Mouse (Mus musculus) brown adipose tissue, adult 24 weeks (tissue): ENCODE results near the gene Cox5a. TPM values are rescaled to one million over a fixed set of nuclear protein-coding genes. Genes with fewer than 3 reads are reported as not detected.

ENCODE experiments used
- H3K27ac ChIP-seq: fragments of 200-500 bp; replicated peaks from 2 replicates; pipeline ENCODE4 v1.5.1; 2012; ENCODE audit warnings: low read depth, mild to moderate bottlenecking, low read length
- H3K4me1 ChIP-seq: fragments of 200-500 bp; 2 replicates; pipeline ENCODE4 v1.6.1; 2012; ENCODE audit warnings: low read length, mixed read lengths; ENCODE audit not compliant: control insufficient read depth, insufficient read depth, insufficient read length
- H3K4me3 ChIP-seq: fragments of 200-500 bp; 2 replicates; pipeline ENCODE4 v1.5.1; 2012; ENCODE audit warnings: low read depth, mild to moderate bottlenecking, low read length, moderate library complexity; ENCODE audit not compliant: insufficient read depth
- polyA plus RNA-seq: library from polyadenylated mRNA; stranded (reverse); fragments of >200 nt; gene quantifications from 2 replicates; pipeline ENCODE4 v1.2.4, GENCODE M21; 2012; ENCODE audit not compliant: missing spikeins, insufficient read depth, insufficient read length

The Cox5a gene
- 2,595 and 2,603 TPM in 2 replicates for polyA plus RNA-seq

DNA sequence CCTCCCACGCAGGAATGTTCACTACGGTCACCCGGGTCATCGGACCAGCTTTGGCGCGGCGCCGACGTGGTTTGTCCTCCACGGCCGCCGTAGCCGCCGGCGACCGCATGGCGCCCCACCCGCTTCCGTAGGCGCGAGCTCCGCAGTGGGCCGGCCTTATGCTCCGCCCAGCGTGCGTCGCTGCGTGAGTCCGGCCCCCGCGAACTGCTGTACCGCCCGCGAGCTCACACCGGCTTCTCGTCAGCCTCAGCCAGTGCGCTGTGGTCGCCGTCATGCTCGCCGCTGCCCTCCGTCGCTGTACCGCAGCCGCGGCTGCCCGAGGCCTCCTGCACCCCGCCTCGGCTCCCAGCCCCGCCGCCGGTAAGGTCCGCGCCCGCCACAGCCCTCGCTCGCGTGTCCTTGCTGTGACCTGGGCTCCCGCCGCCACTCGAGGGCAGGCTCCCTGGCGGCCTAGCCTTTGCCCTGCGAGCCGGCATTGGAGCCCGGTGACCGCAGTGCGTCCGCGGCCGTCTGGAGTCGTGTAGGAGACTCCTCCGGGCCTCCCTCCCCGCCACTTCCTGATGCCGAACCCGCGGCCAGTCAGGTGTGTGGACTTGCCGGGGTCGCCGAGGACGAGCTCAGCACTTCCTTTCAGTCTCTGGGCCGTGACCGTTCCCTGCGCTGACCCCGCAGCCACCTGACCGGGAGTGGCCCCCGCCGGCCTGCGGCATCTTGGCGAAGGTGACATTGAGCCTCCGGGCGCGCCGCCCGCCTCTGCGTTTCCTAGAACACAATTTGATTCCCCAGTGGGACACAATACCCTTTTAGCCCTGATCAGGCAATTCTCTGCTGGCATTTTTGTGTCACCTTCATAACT, at the start of gene Cox5a:
Cox5a (plus strand) TSS at position 219 of the 856 bp plus-strand sequence.
- Histone ChIP-seq H3K27ac (peak within 1 kb of the TSS; percentile 99), H3K4me3 (peak within 1 kb of the TSS; percentile 98), H3K4me1 (peaks cover 4% of the 10 kb centered on the region; the same call in 1 of the 2 replicates)

DNA sequence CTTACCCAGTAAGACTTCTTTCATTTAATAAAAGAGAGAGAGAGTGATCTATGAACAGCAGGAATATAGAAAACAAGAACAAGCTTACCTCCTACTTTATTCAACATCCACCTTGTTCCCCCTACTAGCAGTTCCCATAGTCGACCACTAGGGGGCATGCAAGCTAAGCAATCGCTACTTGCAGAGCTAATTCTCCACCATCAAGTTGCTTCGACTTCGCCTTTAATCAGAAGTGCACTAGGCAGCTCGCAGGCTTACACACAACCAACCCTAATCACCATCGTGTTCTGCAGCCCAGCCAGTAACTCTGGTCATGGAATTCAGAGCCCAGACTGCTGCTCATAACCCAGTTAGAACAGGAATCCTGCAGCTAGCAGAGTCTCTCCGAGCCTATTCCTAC, 35.3 kb upstream of the Cox5a start:
- Histone ChIP-seq H3K27ac (no peak overlapping the region), H3K4me1 (no peaks in the 10 kb centered on the region), H3K4me3 (no peak overlapping the region)

GRCm38 (mm10) chr9:57487807-57488206, 33.3 kb upstream of the Cox5a start:
- Histone ChIP-seq H3K4me3 (no peak overlapping the region), H3K4me1 (no peaks in the 10 kb centered on the region), H3K27ac (no peak overlapping the region)

DNA sequence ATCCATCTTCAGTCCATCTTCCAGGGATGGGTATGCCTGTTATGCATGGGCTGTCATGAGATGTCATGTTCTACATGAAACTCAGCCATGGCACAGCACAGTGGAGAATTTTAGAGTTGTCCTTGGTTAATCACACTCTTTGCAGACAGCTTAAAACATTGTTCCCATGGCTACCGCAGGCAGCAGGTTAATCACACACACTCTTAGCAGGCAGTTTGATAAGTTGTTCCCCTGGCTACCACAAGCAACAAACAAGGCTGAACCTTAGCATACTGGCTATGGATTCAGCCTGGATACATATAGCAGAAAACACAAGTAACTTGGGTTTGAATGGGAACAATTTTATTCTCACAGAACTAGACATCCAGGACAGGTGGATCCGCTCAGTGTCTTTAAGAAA, 27.5 kb upstream of the Cox5a start:
- Histone ChIP-seq H3K4me1 (no peaks in the 10 kb centered on the region), H3K27ac (no peak overlapping the region), H3K4me3 (no peak overlapping the region)

DNA sequence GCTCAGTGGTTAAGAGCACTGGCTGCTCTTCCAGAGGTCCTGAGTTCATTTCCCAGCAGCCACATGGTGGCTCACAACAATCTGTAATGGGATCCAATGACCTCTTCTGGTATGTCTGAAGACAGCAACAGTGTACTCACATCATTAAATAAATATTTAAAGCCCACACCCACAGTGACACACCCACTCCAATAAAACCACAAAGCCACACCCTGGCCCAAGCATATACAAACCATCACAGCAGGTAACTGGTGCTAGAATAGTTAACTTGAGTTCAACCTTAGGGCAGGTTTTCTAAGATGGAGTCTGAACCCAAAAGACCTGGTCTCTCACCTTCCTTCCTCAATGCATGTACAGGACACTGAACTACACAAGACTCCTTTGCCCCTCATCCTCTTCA, 26.1 kb upstream of the Cox5a start:
- Histone ChIP-seq H3K4me1 (no peaks in the 10 kb centered on the region), H3K27ac (no peak overlapping the region), H3K4me3 (no peak overlapping the region)

DNA sequence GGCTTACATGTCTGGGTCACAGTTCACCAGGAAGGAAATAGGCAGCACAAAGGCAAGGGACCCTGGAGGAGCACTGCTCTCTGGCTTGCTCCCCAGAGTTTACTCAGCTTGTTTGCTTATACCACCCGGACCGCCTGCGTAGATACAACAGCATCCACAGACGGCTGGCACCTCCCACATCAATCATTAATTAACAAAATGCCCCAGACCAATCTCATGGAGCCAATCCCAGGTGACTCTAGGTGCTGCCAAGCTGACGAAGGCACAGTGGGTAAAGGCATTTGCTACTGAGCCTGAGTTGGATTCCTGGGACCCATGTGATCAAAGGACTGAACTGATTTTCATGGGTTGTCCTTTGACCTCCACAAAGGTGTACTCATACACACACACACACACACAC, 23.8 kb upstream of the Cox5a start:
- Histone ChIP-seq H3K27ac (no peak overlapping the region), H3K4me3 (no peak overlapping the region), H3K4me1 (no peaks in the 10 kb centered on the region)

DNA sequence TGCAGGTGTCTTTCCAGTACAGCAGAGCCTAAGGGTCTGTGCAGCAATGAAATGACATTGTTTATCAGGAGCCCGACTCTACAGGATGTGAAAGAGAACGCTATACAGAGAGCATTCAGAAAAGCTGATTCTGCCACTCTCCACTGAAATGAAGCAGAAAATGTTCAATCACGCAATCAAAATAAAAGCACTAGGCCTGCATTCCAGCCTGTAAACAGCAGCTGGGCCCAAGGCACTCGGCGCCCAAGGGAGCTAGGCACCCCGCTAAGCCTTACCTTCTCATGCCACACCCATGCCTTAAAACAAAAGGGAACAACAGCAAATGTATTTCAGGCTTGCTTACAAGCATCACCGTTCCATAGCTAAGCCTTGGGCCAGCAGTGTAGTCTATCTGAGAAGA, 22.5 kb upstream of the Cox5a start:
- Histone ChIP-seq H3K4me3 (no peak overlapping the region), H3K4me1 (peaks cover 2% of the 10 kb centered on the region; the same call in 1 of the 2 replicates), H3K27ac (no peak overlapping the region)

DNA sequence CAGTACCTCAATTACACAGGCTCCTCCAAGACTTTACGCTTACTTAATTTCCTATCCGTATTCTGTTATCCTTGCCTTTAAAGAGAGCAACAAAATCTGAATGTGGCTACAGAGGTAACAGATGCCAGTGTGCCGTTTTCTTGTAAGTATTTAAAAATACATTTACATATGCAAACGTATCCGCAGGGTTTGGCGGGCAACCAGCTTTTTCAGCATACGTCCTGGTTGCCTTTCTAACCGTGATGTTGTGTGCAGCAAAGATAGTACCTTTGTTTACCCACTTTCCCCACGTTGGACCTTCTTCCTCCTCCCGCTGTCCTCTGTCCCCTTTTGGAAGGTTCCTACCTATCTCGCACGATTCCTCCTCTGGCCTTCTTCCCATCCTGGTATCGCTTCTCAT, 19.6 kb upstream of the Cox5a start:
- H3K4me3 ChIP-seq = no peak overlapping the region

GRCm38 (mm10) chr9:57501861-57502260, 19.2 kb upstream of the Cox5a start:
- H3K4me3 ChIP-seq = no peak overlapping the region
- no peak overlapping the region for H3K27ac ChIP-seq
- H3K4me1 ChIP-seq = peaks cover 6% of the 10 kb centered on the region

More for the DNA sequence above, 19.6 kb upstream of the Cox5a start:
- no peak overlapping the region for H3K27ac ChIP-seq
- peaks cover 6% of the 10 kb centered on the region for H3K4me1 ChIP-seq

DNA sequence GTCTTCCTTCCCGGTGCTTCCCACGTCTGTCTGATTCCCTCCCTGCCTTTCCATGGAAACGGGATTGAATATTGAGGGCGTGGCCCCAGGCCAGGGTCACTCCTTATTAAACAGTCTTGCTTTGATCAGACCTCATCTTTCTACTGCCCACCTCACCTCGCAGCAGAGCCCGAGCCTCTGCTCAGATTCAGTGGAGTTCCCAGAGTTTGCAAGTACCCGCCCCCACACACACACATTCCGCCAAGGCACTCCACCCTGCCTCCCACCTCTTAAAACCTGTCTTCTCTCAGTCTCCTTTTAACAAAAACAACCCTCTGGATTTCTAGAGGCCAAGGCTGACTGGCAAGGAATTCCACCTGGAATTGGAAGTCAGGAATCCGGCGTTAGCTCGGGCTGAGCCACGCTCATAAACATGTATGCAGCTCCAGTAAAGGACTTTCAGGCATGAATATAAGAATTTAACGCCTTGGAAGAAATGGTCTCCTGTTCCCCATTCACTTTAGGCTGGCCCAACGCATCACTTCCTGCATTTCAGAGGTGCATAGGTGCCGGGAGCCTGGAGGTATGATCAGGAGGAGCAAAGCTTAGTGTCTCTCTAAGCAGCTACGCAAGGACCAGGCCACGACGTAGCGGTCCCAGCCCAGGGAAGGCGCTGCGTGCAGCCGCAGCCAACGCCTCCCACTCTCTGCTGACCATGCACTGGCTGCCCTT, 18.0 kb upstream of the Cox5a start:
- Histone ChIP-seq H3K27ac (no peak overlapping the region), H3K4me1 (peaks cover 6% of the 10 kb centered on the region), H3K4me3 (peak overlapping the region; percentile 52)

- peaks cover 6% of the 10 kb centered on the region for H3K4me1 ChIP-seq
- H3K4me3 ChIP-seq = peak within 1 kb of the TSS; percentile 52
- H3K27ac ChIP-seq = no peak within 1 kb of the TSS
Observed at GRCm38 (mm10) chr9:57503622-57504380, 17.3 kb upstream of the Cox5a start, which contains the start of gene Rpp25. TSS of gene Rpp25 (plus strand) at chr9:57504026.

GRCm38 (mm10) chr9:57504381-57504700, 16.7 kb upstream of the Cox5a start:
- Histone ChIP-seq H3K27ac (no peak overlapping the region), H3K4me1 (peaks cover 6% of the 10 kb centered on the region), H3K4me3 (peak overlapping the region; percentile 52)

DNA sequence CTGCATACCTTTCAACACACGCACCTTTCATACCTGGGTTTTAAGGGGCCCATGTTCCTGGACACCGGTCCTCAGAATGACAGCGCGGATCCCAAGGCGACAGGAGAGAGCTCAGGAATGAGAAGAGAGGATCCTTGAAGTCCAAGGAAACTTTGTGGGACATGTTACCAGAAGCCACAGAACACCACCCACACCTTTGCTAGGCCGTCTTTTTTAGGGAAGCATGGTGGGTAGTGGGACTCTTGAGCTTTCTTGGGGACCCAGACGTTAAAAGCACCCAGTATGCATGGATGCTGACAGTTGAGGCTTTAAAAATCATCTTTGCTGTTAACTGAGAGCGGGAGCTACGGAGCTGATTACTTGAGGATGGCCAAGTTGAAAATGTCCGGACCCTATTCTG, 16.2 kb upstream of the Cox5a start:
- H3K4me3 ChIP-seq = no peak overlapping the region
- peaks cover 6% of the 10 kb centered on the region for H3K4me1 ChIP-seq
- no peak overlapping the region for H3K27ac ChIP-seq

- peaks cover 6% of the 10 kb centered on the region for H3K4me1 ChIP-seq
- H3K4me3 ChIP-seq = no peak overlapping the region
- H3K27ac ChIP-seq = no peak overlapping the region
Observed at GRCm38 (mm10) chr9:57505700-57506099, 15.4 kb upstream of the Cox5a start.

DNA sequence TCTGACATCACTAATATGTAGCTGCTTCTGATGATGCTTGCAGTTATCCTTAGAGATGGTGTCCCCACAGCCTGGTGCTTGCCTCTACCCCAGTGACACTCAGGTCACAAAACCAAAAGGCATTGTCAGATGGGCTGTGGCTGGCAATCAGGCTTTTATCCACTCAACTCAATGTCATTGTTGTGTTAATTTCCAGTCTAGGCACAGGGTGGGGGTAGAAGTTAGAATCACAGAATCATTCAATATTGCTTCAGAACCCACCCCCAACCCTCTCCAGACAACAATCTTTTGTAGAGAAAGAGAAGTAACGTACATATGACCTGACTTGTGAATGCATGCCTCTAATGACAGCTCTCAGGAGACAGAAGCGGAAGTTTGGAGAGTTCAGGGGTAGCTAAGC, 10.5 kb upstream of the Cox5a start:
- Histone ChIP-seq H3K4me1 (no peaks in the 10 kb centered on the region), H3K27ac (no peak overlapping the region), H3K4me3 (no peak overlapping the region)
